31 mouse cellular contexts compared by ENCODE assay signal in the genomic region with DNA sequence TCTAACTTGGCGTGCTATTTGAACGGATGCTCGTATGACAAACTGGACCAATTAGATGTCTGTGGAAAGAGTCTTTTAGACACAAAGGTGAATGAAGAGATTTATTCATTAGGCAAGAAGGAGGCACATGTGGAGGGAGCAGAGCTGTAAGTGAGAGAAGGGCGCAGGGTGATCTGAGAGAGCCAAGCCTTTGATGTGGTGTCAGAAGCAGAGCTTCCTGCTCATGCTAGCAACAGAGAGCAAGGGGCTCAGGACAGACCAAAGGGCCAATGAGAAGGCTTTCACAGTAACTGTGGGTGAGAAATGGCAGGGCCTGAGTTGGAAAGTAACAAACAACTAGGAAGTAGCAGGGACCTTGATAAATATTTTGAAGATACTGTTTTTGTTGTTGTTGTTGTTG.
A peak's percentile ranks its signal among the peaks of the same experiment; 100 is the strongest.
DNase-seq lines count a peak whose midpoint lies in the region; ATAC-seq and TF ChIP-seq lines count a peak whose summit lies in the region.
"Had no signal": no experiment of that assay in that cellular context is flagged by ENCODE, and none has a peak within 500 bp of the region (broad histone marks: within the 10 kb centered on the region; RNA-seq: fewer than 3 reads in every experiment).

No protein-coding gene starts in this region.

- H3K27me3 ChIP-seq in midbrain, embryonic 11.5 days (ENCODE audit: control insufficient read depth, insufficient read depth, low read length) = no peaks in the 10 kb centered on the region
- H3K27me3 ChIP-seq in liver, postnatal 0 days (ENCODE audit: insufficient read depth, low read length) = no peaks in the 10 kb centered on the region
- H3K27me3 ChIP-seq: CH12.LX; forebrain, embryonic 12.5 days; heart, embryonic 12.5 days; hindbrain, embryonic 13.5 days; kidney, embryonic 15.5 days; liver, embryonic 13.5 days; neural tube, embryonic 13.5 days had no signal

- WGBS in midbrain, embryonic 11.5 days = 87% methylated on average over 4 of the region's 4 CpGs
- WGBS in liver, postnatal 0 days (ENCODE audit: insufficient replicate concordance) = 77% methylated on average over 4 of the region's 4 CpGs

- H3K4me3 ChIP-seq in midbrain, embryonic 11.5 days (ENCODE audit: low read depth, low read length) = no peak overlapping the region
- no peak overlapping the region for H3K4me3 ChIP-seq in liver, postnatal 0 days (ENCODE audit: low read depth, low read length)
- H3K4me3 ChIP-seq: erythroblast, embryonic 14.5 days; forebrain, embryonic 12.5 days; heart, adult 2 months; heart, embryonic 12.5 days; hindbrain, embryonic 13.5 days; kidney, embryonic 15.5 days; left cerebral cortex, adult 2 months; liver, embryonic 13.5 days; midbrain, embryonic 10.5 days; neural tube, embryonic 13.5 days had no signal

- TF ChIP-seq CTCF in liver, postnatal 0 days (IDR thresholded peaks at IDR 0.05; ENCODE audit: low read depth) = no peak

- H3K27ac ChIP-seq in midbrain, embryonic 11.5 days (ENCODE audit: low read depth, low read length) = no peak overlapping the region
- H3K27ac ChIP-seq in liver, postnatal 0 days (ENCODE audit: low read depth) = no peak overlapping the region
- H3K27ac ChIP-seq: forebrain, embryonic 12.5 days; heart, adult 2 months; hindbrain, embryonic 13.5 days; kidney, embryonic 15.5 days; left cerebral cortex, adult 2 months; liver, embryonic 13.5 days; midbrain, embryonic 10.5 days; neural tube, embryonic 13.5 days had no signal

- no peak for TF ChIP-seq EP300 in liver, postnatal 0 days (IDR thresholded peaks at IDR 0.05; ENCODE audit: low read depth)

- no peaks in the 10 kb centered on the region for H3K36me3 ChIP-seq in midbrain, embryonic 11.5 days (ENCODE audit: control insufficient read depth, insufficient read depth, low read length)
- no peaks in the 10 kb centered on the region for H3K36me3 ChIP-seq in liver, postnatal 0 days (replicated peaks; ENCODE audit: insufficient read depth, low read length)
- H3K36me3 ChIP-seq: forebrain, embryonic 12.5 days; heart, embryonic 12.5 days; hindbrain, embryonic 13.5 days; kidney, embryonic 15.5 days; liver, embryonic 13.5 days; midbrain, embryonic 10.5 days; neural tube, embryonic 13.5 days had no signal

- no peaks in the 10 kb centered on the region for H3K9me3 ChIP-seq in midbrain, embryonic 11.5 days (ENCODE audit: control insufficient read depth, low read length)
- H3K9me3 ChIP-seq in liver, postnatal 0 days (ENCODE audit: low read length) = no peaks in the 10 kb centered on the region
- H3K9me3 ChIP-seq: forebrain, embryonic 12.5 days; heart, embryonic 12.5 days; hindbrain, embryonic 13.5 days; kidney, embryonic 15.5 days; liver, embryonic 13.5 days; midbrain, embryonic 10.5 days; neural tube, embryonic 13.5 days had no signal

- no peak overlapping the region for H3K4me2 ChIP-seq in midbrain, embryonic 11.5 days
- H3K4me2 ChIP-seq in liver, postnatal 0 days (ENCODE audit: low read depth, low read length) = no peak overlapping the region
- H3K4me2 ChIP-seq: forebrain, embryonic 12.5 days; heart, embryonic 12.5 days; hindbrain, embryonic 13.5 days; kidney, embryonic 15.5 days; liver, embryonic 13.5 days; neural tube, embryonic 13.5 days had no signal

- ATAC-seq in midbrain, embryonic 11.5 days (ENCODE audit: low FRiP score) = no peak
- ATAC-seq in liver, postnatal 0 days = no peak
- ATAC-seq: forebrain, postnatal 0 days; midbrain, embryonic 16.5 days had no signal

- H3K4me1 ChIP-seq in midbrain, embryonic 11.5 days (ENCODE audit: control insufficient read depth, insufficient read depth, low read length) = no peaks in the 10 kb centered on the region
- H3K4me1 ChIP-seq in liver, postnatal 0 days (ENCODE audit: insufficient read depth) = no peaks in the 10 kb centered on the region
- H3K4me1 ChIP-seq: forebrain, embryonic 12.5 days; heart, embryonic 12.5 days; hindbrain, embryonic 13.5 days; kidney, embryonic 15.5 days; liver, embryonic 13.5 days; midbrain, embryonic 10.5 days; neural tube, embryonic 13.5 days had no signal

- H3K9ac ChIP-seq in midbrain, embryonic 11.5 days (ENCODE audit: low read length) = no peak overlapping the region
- H3K9ac ChIP-seq in liver, postnatal 0 days (replicated peaks) = no peak overlapping the region
- H3K9ac ChIP-seq: forebrain, embryonic 12.5 days; forebrain, postnatal 0 days; heart, embryonic 12.5 days; hindbrain, embryonic 13.5 days; kidney, embryonic 15.5 days; liver, embryonic 13.5 days; neural tube, embryonic 13.5 days had no signal

- DNase-seq in CD4-positive helper T cell, adult 2 months (ENCODE audit: low read depth, low spot score) = peak; percentile 43
- peak; percentile 37 for DNase-seq in T-cell, adult 2 months (ENCODE audit: low spot score)
- peak; percentile 46 for DNase-seq in naive thymus-derived CD4-positive, alpha-beta T cell, adult 2 months (ENCODE audit: low read depth)
- DNase-seq in thymus, postnatal 10 days (ENCODE audit: low spot score in 2 of 2) = peak; percentile 9 to 18
- no peak for DNase-seq in midbrain, embryonic 11.5 days (ENCODE audit: low spot score, missing footprints)
- DNase-seq in liver, postnatal 0 days = no peak
- no peak for DNase-seq in right cerebral cortex, adult 18-20 months
- DNase-seq in layer of hippocampus, postnatal 14 days (ENCODE audit: low spot score in 2 of 2) = no peak
- DNase-seq: adrenal gland, postnatal 36 days; cerebellum, adult 2 months; cerebellum, postnatal 25 days; forebrain, postnatal 0 days; heart, adult 2 months; heart, postnatal 4 days; kidney, adult 18-20 months; kidney, postnatal 25 days; left cerebral cortex, postnatal 4 days; liver, embryonic 13.5 days; lung, adult 2 months; lung, postnatal 10 days; right cerebral cortex, postnatal 14 days had no signal

Comparison
In these comparisons a context has a peak if more than half of its experiments do, and no peak if none do; other contexts are left out.
1. DNase-seq: peak in CD4-positive helper T cell, adult 2 months (single experiment), T-cell, adult 2 months (single experiment), naive thymus-derived CD4-positive, alpha-beta T cell, adult 2 months (single experiment) and thymus, postnatal 10 days (2 of 2); none in midbrain, embryonic 11.5 days (single experiment), liver, postnatal 0 days (single experiment), right cerebral cortex, adult 18-20 months (single experiment) and layer of hippocampus, postnatal 14 days (0 of 2).